Mouse (Mus musculus): ENCODE results near the gene Bin2.

The Bin2 gene

DNA sequence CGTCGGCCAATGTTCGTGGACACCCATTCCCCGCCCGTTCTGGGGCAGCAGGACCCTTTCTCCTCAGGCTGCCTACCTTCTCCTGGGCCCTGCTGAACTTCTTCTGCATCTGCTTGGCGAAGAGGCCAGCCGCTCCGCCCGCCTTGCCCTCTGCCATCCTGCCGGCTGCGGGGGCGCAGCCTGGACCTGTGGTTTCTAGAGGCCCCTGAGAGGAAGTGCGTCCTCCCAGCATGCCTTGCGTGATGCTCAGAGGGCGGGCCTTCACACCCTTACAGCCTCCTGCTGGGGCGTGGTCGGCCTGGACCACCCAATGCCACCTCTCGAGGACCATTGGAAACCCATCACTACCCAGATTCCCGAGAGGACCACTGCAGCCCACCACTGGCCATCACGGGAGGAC, at the start of gene Bin2:
Bin2 (minus strand) TSS at position 217 of the 400 bp plus-strand sequence.
- CTCF ChIA-PET = no interaction called here

DNA sequence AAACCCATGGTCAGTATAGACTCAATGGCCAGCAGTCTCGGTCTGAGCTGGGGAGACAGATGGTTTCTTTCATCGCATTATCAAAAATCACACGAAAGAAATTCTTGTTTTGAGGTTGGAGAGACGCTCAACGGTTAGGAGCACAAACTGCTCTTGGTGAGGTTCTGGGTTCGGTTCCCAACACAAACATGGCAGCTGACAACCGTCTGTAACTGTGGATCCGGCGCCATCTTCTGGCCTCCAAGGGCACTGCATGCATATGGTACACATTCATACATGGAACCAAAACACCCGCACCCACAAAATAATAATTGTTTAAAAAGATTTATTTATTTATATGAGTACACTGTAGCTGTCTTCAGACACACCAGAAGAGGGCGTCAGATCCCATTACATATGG, 49.2 kb upstream of the Bin2 start:
- CTCF ChIA-PET = interaction anchor here (1.3 kb wide), 1 partner anchor 181 kb away, joined by 4 read pairs; no protein-coding TSS in a partner anchor

DNA sequence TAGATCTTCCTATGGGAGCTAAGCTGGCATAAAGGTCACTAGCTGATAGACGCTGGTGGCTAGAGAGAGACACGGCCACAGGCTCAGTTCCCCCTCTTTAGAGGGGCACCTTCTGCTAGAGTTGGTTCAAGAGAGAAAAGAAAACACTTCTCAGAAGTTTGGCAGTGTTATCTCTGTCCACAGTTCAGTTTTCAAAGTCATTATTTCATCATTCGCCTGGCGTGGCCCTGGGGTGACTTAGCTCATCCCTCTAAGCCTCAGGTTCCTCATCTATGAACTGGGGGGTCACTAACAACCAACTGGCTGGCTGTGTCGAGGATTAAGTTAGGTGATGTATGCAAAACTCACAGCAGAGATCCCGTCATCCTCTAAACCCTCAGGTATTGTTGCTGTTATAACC, 48.6 kb upstream of the Bin2 start:
- CTCF ChIA-PET = interaction anchor here (1.3 kb wide), 1 partner anchor 180 kb away, joined by 4 read pairs; no protein-coding TSS in a partner anchor

DNA sequence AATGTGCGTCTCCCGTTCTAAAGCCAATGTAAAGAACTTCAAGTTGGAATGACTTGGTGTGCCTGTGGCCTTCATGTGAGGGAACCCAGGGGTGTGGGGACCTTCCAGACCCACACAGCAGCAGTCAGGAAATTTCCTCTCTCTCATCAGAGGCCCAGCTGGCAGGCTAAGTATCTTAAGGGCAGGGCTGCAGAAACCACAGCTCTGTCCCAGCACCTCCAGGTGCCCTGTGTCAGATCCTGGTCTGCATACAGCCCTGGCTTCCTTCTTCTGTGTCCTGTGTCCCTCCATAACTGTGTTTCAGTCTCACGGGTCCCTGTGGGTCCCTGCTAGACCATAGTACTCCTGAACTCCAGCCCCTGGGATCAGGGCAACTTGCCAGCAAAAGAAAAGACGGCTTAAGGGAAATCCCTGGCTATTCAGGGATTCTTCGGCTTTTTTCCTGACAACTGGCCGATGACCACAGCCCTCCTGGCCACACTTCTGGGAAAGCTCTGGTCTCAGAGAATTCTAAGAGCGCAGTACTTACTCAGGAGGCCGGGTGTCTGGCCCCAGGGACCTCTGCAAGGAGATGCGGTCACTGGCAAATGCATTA, 46.1 kb upstream of the Bin2 start:
- CTCF ChIA-PET = interaction anchor here (0.5 kb wide), 1 partner anchor 210 kb away, joined by 3 read pairs; no protein-coding TSS in a partner anchor

DNA sequence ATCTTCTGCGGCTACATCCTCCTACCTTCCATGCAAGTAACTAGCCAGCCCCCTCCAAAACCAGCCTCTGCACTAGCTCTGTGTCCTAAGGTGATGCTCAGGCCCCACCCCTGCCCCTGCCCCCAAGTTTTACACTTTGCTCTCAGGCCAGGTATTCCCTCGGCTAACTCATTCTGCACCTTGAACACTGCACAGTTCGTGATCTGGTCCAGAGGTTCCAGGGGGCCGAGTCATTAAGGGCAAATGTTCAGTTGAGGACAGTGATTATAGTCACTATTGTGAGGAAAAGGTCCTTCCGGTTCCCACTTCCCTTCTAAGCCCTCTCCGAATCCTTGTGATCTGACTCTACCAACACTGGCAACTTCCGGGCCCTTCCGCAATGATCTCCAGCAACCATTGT, 45.1 kb upstream of the Bin2 start:
- CTCF ChIA-PET = no interaction called here

DNA sequence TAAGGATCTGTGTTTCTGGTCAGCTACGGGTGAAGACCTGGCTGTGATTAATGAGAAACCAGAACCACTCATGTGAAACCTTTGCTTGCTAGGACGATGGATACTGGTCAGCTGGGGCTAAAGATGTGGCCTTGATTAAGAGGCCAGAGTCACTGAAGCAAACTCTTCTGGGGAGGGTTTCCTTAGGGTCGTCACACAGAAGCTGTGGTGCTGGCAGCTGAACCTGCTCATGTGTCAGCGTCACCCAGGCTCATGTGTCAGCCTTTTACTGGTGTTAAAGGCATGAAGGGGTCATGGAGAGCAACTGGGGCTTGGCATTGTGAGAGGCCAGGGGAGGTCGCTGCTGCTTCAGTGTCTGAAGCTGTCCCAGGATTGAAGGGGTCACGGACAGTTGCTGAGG, 41.5 kb upstream of the Bin2 start:
- CTCF ChIA-PET = interaction anchor here (0.5 to 1.3 kb wide), 2 partner anchors 19 to 28 kb away, joined by 3 to 4 read pairs; no protein-coding TSS in a partner anchor

DNA sequence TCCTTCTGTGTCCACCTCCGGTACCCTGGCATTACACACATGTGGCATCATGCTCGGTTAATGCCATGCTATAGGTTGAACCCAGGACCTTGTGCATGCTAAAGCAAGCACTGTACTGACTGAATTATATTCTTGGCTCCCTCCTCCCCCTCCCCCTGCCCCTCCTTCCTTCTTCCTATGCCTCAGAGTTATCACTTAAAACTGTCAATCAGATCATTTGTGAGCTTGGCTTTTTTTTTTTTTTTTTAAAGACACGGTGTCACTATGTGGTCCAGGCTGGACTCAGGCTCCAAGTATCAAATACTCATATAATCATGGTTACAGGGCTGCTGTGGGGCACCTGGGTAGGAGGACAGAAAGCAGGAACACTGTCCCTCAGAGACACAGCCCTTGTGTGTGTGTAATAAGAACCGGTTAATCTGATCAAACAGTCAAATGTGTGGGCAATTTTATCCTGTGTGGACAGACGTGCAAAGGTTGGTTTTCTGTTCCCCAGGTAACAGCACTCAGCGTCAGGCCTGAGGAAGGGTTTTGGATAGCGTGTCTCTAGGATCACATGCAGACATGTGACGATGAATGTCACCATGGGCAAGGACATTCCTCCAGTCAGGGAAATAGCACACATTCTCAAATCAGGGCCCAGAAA, 39.2 kb upstream of the Bin2 start:
- CTCF ChIA-PET = interaction anchor here (0.6 kb wide), 1 partner anchor 11 kb away, joined by 4 read pairs; no protein-coding TSS in a partner anchor

DNA sequence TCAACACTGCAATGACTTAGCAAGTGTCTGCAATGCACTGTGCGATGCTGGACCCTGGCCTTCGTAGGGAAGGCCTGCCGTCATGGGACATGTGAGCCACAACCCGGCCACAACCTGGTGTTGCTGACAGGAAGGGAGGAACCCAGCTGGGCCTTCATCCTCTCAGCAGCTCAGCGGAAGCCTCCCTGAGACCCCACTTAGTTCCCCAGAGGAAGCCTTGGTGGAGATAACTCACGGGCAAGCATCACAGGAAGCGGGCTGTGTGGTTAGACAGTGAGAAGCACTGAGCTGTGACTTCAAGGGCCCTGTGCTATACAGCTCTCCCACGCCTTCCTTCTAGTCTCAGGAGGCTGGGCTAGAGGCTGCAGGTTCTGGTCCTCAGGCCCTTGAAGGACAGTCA, 36.9 kb upstream of the Bin2 start:
- CTCF ChIA-PET = no interaction called here

DNA sequence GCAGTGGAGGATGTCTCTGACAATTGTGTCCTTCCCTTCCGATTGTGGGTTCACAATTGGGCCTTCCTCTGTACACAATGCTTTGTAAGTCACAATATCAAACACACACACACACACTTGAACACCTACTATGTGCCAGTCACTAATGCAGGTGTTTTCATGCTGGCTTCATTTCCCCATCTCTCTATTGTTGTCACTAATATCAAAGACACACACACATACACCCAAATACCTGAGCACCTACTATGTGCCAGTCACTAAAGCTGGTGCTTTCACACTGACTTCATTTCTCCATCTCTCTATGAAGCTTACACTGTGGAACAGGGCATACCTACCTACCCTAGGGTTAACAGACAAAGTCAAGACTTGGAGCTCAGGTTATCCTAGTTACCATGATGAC, 36.0 kb upstream of the Bin2 start:
- CTCF ChIA-PET = interaction anchor here (0.6 to 0.9 kb wide), 4 partner anchors 22 to 299 kb away, joined by 3 to 15 read pairs (median 7); no protein-coding TSS in a partner anchor

DNA sequence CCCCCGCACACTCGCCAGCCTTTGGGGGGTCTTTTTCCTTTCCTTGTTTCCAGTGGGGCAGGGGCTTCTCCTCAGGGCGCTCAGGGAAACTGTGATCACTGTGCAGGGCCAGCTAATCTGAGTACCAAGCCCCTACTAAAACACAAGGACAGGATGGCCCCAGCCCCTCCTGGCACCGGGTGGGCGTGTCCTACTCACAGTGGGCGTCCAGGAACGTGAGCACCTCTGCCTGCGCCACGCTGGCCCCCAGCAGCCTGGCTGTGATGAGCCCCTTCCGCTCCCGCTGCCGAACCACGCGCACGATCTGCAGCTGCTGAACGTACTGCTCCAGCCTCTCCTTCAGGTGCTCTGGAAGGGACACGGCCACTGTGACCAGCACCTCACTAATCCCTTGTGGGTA, 34.6 kb upstream of the Bin2 start:
- CTCF ChIA-PET = no interaction called here

DNA sequence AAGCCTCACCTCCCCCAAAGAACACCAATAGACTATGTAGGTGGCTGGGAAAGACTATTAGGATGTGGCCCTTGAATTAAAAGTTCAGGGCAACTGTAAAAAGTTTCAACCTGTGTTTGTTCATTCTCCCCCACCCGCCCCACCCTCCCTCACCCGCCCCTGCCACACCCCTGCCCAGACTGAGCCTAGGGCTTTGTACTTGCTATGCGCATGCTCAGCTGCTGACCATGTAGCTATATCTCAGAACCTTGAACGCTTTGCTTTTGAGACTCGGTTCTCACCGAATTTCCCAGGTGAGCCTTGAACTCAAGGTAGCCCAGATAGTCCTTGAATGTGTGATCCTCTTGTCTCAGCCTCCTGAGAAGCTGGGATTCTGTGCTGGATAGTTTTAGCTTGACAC, 32.5 kb upstream of the Bin2 start:
- CTCF ChIA-PET = interaction anchor here (0.6 to 1.3 kb wide), 2 partner anchors 10 to 27 kb away, joined by 3 read pairs; no protein-coding TSS in a partner anchor

DNA sequence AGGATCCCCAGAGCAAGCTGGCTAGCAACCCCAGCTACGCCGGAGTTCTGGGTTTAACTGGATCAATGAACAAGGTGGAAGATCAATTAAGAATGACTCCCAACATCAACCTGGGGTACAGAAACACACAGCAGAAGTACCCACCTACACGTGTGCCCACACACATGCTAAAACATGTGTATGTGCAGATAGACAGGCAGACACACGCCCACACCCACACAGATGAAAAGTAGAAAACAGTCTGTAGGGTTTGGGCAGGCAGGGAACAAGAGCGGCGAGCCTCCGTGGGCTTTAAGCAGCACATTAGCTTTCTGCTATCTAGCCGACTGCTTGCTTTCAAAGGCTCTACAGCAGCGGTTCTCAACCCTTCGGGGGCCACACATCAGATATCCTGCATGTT, 31.8 kb upstream of the Bin2 start:
- CTCF ChIA-PET = interaction anchor here (0.6 to 1.3 kb wide), 2 partner anchors 11 to 103 kb away, joined by 3 to 4 read pairs; no protein-coding TSS in a partner anchor

DNA sequence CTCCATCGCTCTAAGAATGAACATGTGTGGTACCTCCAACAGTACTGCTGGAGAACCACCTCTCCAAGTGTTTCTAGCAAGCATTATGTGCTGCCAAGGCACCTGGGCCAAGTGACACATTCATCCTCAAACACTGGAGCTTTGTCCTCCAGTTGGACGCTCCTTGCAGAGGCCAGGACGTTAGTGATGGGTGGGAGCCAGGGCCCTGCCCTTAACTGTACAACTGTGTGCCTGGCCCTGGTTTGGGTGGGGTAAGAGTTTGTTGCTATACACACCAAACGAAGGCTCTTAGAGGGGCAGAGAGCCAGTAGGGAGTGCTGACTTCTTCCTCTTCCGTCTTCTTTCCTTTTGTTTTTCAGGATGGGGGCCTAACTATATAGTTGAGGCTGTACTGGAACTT, 31.1 kb upstream of the Bin2 start:
- CTCF ChIA-PET = interaction anchor here (0.6 to 1.3 kb wide), 2 partner anchors 12 to 102 kb away, joined by 3 to 4 read pairs; no protein-coding TSS in a partner anchor

DNA sequence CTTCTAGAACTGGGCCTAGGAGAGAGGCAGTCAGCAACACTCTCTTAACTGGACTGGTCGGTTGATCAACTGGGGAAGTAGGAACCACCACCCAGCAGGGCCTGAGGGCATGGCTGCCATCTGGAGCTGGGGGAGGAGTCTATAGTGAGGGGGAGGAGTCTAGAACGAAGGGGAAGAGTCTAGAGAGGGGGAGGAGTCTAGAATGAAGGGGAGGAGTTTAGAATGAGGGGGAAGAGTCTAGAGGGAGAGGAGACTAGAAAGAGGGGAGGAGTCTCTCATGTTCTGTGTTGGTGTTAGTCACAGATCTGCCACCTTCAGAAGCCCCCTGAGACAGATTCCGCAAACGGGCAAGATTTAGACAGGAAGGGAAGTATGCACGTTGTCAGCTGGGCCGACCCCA, 30.0 kb upstream of the Bin2 start:
- CTCF ChIA-PET = no interaction called here

DNA sequence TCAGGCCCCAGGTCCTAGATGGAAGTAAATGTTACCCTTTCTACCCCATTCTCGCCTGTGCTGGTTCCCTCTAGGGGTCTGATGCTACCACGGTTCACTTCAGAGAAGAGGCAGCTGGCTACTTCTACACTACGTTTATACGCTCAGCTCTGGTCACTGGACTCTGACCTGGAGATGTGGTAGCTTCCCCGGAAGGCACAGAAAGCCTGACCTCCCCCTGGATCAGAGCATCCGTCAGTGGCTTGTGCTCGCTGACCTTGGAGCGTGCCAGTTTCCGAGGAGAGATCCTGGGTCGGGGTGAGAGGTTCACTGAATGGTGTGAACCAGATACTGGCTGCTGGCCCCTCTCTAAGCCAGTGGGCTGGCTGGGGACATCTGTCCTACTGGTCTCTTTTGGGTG, 28.7 kb upstream of the Bin2 start:
- CTCF ChIA-PET = interaction anchor here (0.7 kb wide), 1 partner anchor 23 kb away, joined by 7 read pairs; no protein-coding TSS in a partner anchor

DNA sequence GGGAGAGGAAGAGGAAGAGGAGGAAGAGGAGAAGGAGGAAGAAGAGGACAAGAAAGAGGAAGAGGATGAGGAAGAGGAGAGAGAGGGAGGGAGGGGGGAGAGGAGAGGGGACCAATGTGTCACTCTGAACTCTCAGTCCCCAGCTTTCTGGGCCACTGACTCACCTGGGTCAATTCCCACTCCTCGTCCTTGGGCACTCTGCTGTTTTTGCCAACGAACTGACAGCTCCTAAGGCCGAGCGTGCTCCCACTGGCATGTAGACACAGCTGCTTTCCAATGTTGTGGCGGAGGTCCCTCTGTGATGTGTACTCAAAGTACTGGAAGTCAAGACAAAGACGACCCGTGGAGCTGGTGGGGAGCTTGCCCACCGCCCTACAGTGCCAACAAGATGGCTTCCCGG, 25.1 kb upstream of the Bin2 start:
- CTCF ChIA-PET = interaction anchor here (0.5 kb wide), 1 partner anchor 55 kb away, joined by 4 read pairs; no protein-coding TSS in a partner anchor

DNA sequence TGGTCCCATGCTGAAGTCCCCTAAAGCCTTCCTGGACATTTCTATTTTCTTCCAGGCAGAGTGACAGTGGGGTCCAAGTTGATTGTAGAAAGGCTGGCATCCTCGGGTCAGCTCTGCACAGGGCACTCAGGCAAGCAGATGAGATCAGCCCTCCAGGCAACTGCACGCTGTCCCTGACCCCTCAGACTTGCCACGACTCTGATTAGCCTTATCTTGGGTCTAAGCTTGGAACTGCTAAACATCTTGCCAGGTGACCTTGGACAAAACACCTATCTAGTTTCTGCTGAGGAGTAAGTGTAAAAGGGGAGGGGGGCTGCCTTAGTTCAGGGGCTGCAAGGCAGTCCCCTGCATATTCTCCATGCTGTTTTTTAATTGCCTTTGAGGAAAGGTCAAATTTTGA, 22.6 kb upstream of the Bin2 start:
- CTCF ChIA-PET = interaction anchor here (1.1 kb wide), 1 partner anchor 20 kb away, joined by 4 read pairs; no protein-coding TSS in a partner anchor

DNA sequence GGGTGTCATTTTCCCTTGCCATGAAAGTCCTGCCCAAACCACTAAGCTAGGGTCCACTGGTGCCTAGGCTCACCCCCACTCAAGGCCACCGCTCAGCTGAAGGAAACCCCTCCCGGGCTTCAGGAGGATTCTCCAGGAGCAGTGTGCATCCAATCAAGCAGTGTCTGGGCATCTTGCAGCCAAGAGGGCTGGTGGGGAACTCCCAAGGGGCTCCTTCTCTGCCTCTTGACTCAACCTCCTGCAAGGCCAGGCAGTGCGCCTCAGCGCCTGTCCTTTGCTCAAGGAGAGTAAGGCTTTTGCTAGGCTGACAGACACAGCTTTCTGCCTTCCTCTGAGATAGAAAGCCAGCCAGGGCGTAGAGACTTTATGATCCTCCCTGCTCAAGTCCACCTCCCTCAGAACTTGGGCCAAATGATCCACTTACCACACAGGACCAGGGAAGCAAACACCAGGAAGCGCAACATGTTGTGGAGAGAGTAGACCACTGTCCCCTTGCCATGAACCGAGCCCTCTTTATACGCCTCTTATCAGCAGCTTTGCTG, 18.1 kb upstream of the Bin2 start, which contains the start of gene Cela1:
Cela1 (minus strand) TSS at position 492 of the 542 bp plus-strand sequence.
- CTCF ChIA-PET = no interaction called here

DNA sequence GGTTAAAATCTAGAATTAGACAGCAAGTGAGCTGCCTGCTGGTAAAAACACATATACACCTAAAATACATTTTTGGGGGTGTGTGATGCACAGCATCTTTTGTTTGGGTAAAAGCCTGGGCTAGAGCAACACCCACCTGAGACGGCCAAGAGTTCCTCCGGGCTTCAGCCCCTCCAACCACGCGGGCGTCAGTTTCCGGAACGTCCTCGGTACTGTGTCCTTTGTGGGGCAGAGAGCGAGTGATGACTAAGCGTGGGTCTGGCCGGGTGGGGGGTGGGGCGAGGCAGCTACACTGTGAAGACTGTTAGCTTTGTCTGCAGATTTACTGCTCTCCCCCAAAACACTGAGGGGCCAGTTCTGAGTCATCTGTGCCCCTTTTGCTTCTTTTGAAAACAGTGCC, 17.6 kb upstream of the Bin2 start:
- CTCF ChIA-PET = no interaction called here

DNA sequence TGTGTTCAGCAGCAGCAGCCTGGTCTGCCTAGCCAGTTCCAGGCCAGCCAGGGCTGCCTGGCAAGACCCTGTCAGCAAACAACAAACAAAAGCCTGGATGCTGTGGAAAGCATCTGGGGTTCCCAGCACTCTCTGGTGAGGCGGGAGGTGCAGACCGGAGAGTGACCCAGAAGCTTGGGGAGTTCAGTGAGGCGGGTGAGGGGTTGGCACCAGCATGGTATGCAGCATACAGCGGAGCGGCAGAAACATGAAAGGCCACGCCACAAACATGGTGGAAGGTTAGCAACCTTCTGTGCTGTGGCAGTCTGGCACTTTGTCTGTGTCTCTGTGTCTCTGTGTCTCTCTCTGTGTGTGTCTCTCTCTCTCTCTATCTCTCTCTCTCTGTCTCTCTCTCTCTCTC, 17.1 kb upstream of the Bin2 start:
- CTCF ChIA-PET = no interaction called here

DNA sequence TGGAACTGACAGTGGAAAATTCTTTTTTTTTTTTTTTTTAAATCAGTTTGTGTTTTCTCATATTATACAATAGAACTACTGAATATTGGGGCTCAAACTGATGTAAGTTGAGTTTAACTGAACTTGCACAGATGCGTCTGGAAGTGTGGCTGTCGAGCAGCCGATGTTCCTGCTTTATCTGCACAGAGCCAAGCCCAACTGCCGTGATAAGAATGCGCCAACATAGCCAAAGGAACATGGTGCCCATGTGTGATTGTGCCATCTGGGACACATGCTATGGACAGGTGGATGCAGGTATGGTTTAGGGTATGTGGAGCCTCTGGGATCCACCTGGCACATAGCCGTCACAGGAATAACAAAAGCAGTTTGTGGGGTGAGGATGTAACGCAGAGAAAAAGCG, 16.5 kb upstream of the Bin2 start:
- CTCF ChIA-PET = interaction anchor here (0.7 kb wide), 1 partner anchor 81 kb away, joined by 6 read pairs; no protein-coding TSS in a partner anchor

DNA sequence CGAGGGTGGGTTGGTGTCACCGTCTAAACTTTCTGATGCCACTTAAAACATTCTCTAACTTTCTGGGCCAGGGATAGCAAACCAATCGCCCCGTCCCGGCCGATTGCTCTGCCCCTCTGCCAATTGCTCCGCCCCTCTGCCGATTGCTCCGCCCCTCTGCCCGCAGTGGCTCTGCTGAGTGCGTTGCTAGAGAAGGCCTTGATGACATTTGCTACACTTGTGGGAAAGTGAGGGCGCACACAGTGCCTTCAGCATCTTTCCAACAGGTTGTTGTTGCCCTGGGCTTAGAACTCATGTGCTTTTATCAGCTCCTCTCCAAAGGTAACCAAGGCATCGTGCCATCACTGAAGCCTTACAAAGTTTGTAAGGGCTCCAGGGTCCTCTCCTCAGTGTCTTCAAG, 15.9 kb upstream of the Bin2 start:
- CTCF ChIA-PET = interaction anchor here (0.6 to 0.7 kb wide), 2 partner anchors 54 to 80 kb away, joined by 4 to 6 read pairs; no protein-coding TSS in a partner anchor

All from spleen, embryonic (tissue).